Mouse (Mus musculus) CH12.LX (cell line): ENCODE data around the gene Depdc7. TPM values are rescaled to one million over a fixed set of nuclear protein-coding genes. Genes with fewer than 3 reads are reported as not detected.

Source experiments
- DNase-seq: peaks from one replicate; pipeline ENCODE4 v3.0.0-alpha.2; 2013; ENCODE audit errors: extremely low read depth
- H3K27ac ChIP-seq: 2 replicates; pipeline ENCODE4 v1.5.1; 2012; ENCODE audit warnings: low read depth, mild to moderate bottlenecking, control low read depth, moderate library complexity; ENCODE audit not compliant: insufficient read depth
- H3K27me3 ChIP-seq: replicated peaks from 2 replicates; pipeline ENCODE3; 2012; ENCODE audit warnings: inconsistent platforms
- H3K36me3 ChIP-seq, 2 experiments: replicated peaks in 1 of 2; 2 replicates each; pipeline versions ENCODE3 to v1.6.1; 2012; ENCODE audit warnings: inconsistent platforms in 1 of 2, low read length in 1 of 2, mild to moderate bottlenecking in 1 of 2, mixed read lengths in 1 of 2, moderate library complexity in 1 of 2; ENCODE audit not compliant: control insufficient read depth in 1 of 2, insufficient read depth in 1 of 2
- H3K4me1 ChIP-seq, 2 experiments: 2 replicates each; pipeline ENCODE4 v1.6.1; 2012; ENCODE audit warnings: inconsistent platforms in 1 of 2, moderate library complexity in 1 of 2; ENCODE audit not compliant: insufficient read depth in 2 of 2, control insufficient read depth in 1 of 2
- H3K4me2 ChIP-seq: 2 replicates; pipeline ENCODE4 v1.6.1; 2012; ENCODE audit warnings: low read depth, mild to moderate bottlenecking, control low read depth; ENCODE audit not compliant: poor library complexity, insufficient read depth, severe bottlenecking
- H3K4me3 ChIP-seq, 3 experiments: fragments of 150-350 bp in 1 of 3; sonication (generic) in 1 of 3; replicated peaks in 1 of 3; 2 replicates each; pipeline versions ENCODE3 to v1.5.1; 2011 to 2012; ENCODE audit warnings: low read depth in 2 of 3, low read length in 2 of 3, mild to moderate bottlenecking in 2 of 3, moderate library complexity in 2 of 3, control low read depth in 1 of 3, improper control_type of control experiment in 1 of 3, inconsistent platforms in 1 of 3, mixed read lengths in 1 of 3; ENCODE audit not compliant: poor library complexity in 1 of 3
- H3K79me2 ChIP-seq: replicated peaks from 2 replicates; pipeline ENCODE4 v1.6.1; 2012; ENCODE audit warnings: mild to moderate bottlenecking, moderate library complexity; ENCODE audit not compliant: control insufficient read depth, poor library complexity, insufficient read depth, severe bottlenecking; ENCODE audit errors: extremely low read depth
- H3K9ac ChIP-seq: 2 replicates; pipeline ENCODE4 v1.6.1; 2012; ENCODE audit warnings: low read depth, mild to moderate bottlenecking, control low read depth, moderate library complexity; ENCODE audit not compliant: insufficient read depth
- H3K9me3 ChIP-seq: replicated peaks from 2 replicates; pipeline ENCODE3; 2012; ENCODE audit warnings: low read length, inconsistent platforms, mixed read lengths
- BHLHE40 ChIP-seq: IDR thresholded peaks from 2 replicates; pipeline ENCODE4 v1.6.1; 2011; ENCODE audit warnings: mild to moderate bottlenecking, low read depth, low read length, improper control_type of control experiment
- CHD2 ChIP-seq: IDR thresholded peaks from 2 replicates; pipeline ENCODE4 v1.6.1; 2011; ENCODE audit warnings: low read length, improper control_type of control experiment
- CTCF ChIP-seq, 2 experiments: IDR thresholded peaks in 1 of 2; conservative IDR thresholded peaks in 1 of 2; 2 replicates each; pipeline ENCODE4 v1.5.1; 2011 to 2012; ENCODE audit warnings: low read depth in 2 of 2, low read length in 2 of 2, improper control_type of control experiment in 1 of 2, inconsistent platforms in 1 of 2, mild to moderate bottlenecking in 1 of 2, moderate library complexity in 1 of 2
- HCFC1 ChIP-seq: IDR thresholded peaks from 2 replicates; pipeline ENCODE4 v1.6.1; 2012; ENCODE audit warnings: low read depth, mild to moderate bottlenecking, inconsistent platforms, low read length, improper control_type of control experiment
- KAT2A ChIP-seq: IDR thresholded peaks from 2 replicates; pipeline ENCODE4 v1.6.1; 2012; ENCODE audit warnings: low read length, improper control_type of control experiment, inconsistent platforms; ENCODE audit not compliant: insufficient replicate concordance
- MYC ChIP-seq: IDR thresholded peaks from 2 replicates; pipeline ENCODE4 v1.6.1; 2011; ENCODE audit warnings: low read depth, mild to moderate bottlenecking, improper control_type of control experiment, low read length
- PAX5 ChIP-seq: IDR thresholded peaks from 2 replicates; pipeline ENCODE4 v1.6.1; 2012; ENCODE audit warnings: low read length, inconsistent platforms, mixed read lengths
- RAD21 ChIP-seq: IDR thresholded peaks from 2 replicates; pipeline ENCODE4 v1.6.1; 2011; ENCODE audit warnings: low read depth, mild to moderate bottlenecking, low read length, improper control_type of control experiment, moderate library complexity
- SIN3A ChIP-seq: IDR thresholded peaks from 2 replicates; pipeline ENCODE4 v1.6.1; 2012; ENCODE audit warnings: low read length, improper control_type of control experiment, inconsistent platforms
- SMC3 ChIP-seq: IDR thresholded peaks from 2 replicates; pipeline ENCODE4 v1.6.1; 2011; ENCODE audit warnings: low read depth, low read length, improper control_type of control experiment
- TBP ChIP-seq: conservative IDR thresholded peaks from 2 replicates; pipeline ENCODE4 v1.6.1; 2011; ENCODE audit warnings: low read depth, low read length, improper control_type of control experiment
- ZKSCAN1 ChIP-seq: IDR thresholded peaks from 2 replicates; pipeline ENCODE4 v1.6.1; 2012; ENCODE audit warnings: low read depth, inconsistent platforms, low read length, improper control_type of control experiment, borderline replicate concordance
- ZMIZ1 ChIP-seq: IDR thresholded peaks from 2 replicates; pipeline ENCODE4 v1.6.1; 2012; ENCODE audit warnings: low read depth, mild to moderate bottlenecking, inconsistent platforms, low read length, improper control_type of control experiment
- ZNF384 ChIP-seq: IDR thresholded peaks from 2 replicates; pipeline ENCODE4 v1.6.1; 2012; ENCODE audit warnings: low read depth, low read length, improper control_type of control experiment, inconsistent platforms
- dilution Hi-C: fragments of 300-500 bp; cut with MboI; formaldehyde crosslinking; loops from 2 replicates; pipeline ENCODE4 v1.14.3; 2020; ENCODE audit warnings: low sequenced_read_pairs; ENCODE audit not compliant: extremely low pct_unique_long_range_greater_than_20kb, extremely low pct_ligation_motif_present
- in situ Hi-C: fragments of 300-500 bp; cut with MboI; formaldehyde crosslinking; loops from 3 replicates; pipeline ENCODE4 v1.14.3; 2019; ENCODE audit warnings: low sequenced_read_pairs, low pct_ligation_motif_present, low pct_unique_long_range_greater_than_20kb, mixed read lengths
- polyA plus RNA-seq: library from polyadenylated mRNA; unstranded; fragments of >175 nt; gene quantifications from 2 replicates; pipeline ENCODE4 v1.2.1, GENCODE M21; 2012; ENCODE audit warnings: low read depth; ENCODE audit not compliant: insufficient read length
- total RNA-seq, 2 experiments: library from RNA; depleted of rRNA; stranded (reverse); fragments of 300-350 nt in 1 of 2; fragments of >200 nt in 1 of 2; gene quantifications; 2 replicates each; pipeline ENCODE4 v1.2.3; 2012 to 2014

The Depdc7 gene
- total and polyA plus RNA-seq, 3 experiments, result 0.32 to 4.3 (median 0.81) TPM

- peak; percentile 38 for DNase-seq
These were observed 32.1 kb upstream of the Depdc7 start for GRCm38 (mm10) chr2:104774763-104775162.

GRCm38 (mm10) chr2:104768697-104769096 is 26.0 kb upstream of the Depdc7 start:
- no peaks in the 10 kb centered on the region for H3K9me3 ChIP-seq
- no peak for TF ChIP-seq KAT2A
- TF ChIP-seq HCFC1, result no peak
- no peak for TF ChIP-seq TBP
- no peak for TF ChIP-seq ZMIZ1
- no peak for TF ChIP-seq ZNF384
- no peak for TF ChIP-seq PAX5
- TF ChIP-seq BHLHE40, result no peak
- TF ChIP-seq, all 38 proteins: peak for 0
- Histone ChIP-seq H3K4me2 (no peak overlapping the region), H3K9ac (no peak overlapping the region), H3K36me3 (peaks cover 18 to 50% of the 10 kb centered on the region in 2 experiments), H3K4me3 (no peak overlapping the region), H3K4me1 (no peaks in the 10 kb centered on the region), H3K27me3 (no peaks in the 10 kb centered on the region), H3K27ac (no peak overlapping the region), H3K79me2 (no peaks in the 10 kb centered on the region)
- in situ Hi-C loops, result no loop called here
- dilution Hi-C loops, result no loop called here
- DNase-seq, result no peak

More at GRCm38 (mm10) chr2:104774763-104775162, 32.1 kb upstream of the Depdc7 start:
- H3K9me3 ChIP-seq, result no peaks in the 10 kb centered on the region
- peaks cover 36 to 77% of the 10 kb centered on the region in 2 experiments for H3K36me3 ChIP-seq
- no peak overlapping the region for H3K9ac ChIP-seq
- in situ Hi-C loops, result no loop called here
- TF ChIP-seq RAD21 (peak; percentile 64), SMC3 (peak; percentile 61), CHD2 (no peak), CTCF (conservative IDR thresholded peaks at IDR 0.05 in 1 of 2, IDR thresholded peaks at IDR 0.05 in 1 of 2; ENCODE audit: low read depth in 2 of 2, low read length in 2 of 2) (peak; percentile 66 to 72; a peak in 3 of 4 replicates)
- dilution Hi-C loops, result no loop called here
- no peak overlapping the region for H3K4me3 ChIP-seq
- H3K27ac ChIP-seq, result no peak overlapping the region
- H3K79me2 ChIP-seq, result no peaks in the 10 kb centered on the region
- H3K27me3 ChIP-seq, result no peaks in the 10 kb centered on the region
- no peaks in the 10 kb centered on the region for H3K4me1 ChIP-seq
- no peak overlapping the region for H3K4me2 ChIP-seq

GRCm38 (mm10) chr2:104764018-104764417 is 21.3 kb upstream of the Depdc7 start:
- TF ChIP-seq MYC, result no peak
- TF ChIP-seq ZKSCAN1, result no peak
- no peak for TF ChIP-seq SIN3A
- Histone ChIP-seq H3K9ac (no peak overlapping the region), H3K27ac (no peak overlapping the region), H3K4me3 (no peak overlapping the region), H3K79me2 (no peaks in the 10 kb centered on the region), H3K4me2 (no peak overlapping the region), H3K4me1 (0 out of 4 replicates have a peak, but pooled peaks cover 0 to 5% of the 10 kb centered on the region in 2 experiments), H3K27me3 (no peaks in the 10 kb centered on the region), H3K9me3 (no peaks in the 10 kb centered on the region), H3K36me3 (peaks cover 8 to 35% of the 10 kb centered on the region in 2 experiments)
- dilution Hi-C loops, result no loop called here
- in situ Hi-C loops, result no loop called here
- DNase-seq, result no peak
